Mouse (Mus musculus) limb, embryonic 10.5 days (tissue): Measurements from ENCODE around the gene Epm2a. TPM values are rescaled to one million over a fixed set of nuclear protein-coding genes. Genes with fewer than 3 reads are reported as not detected.

Experiments used
- DNase-seq: peaks from one replicate; pipeline ENCODE4 v3.0.0-alpha.2; 2017; ENCODE audit warnings: low spot score
- H3K27ac ChIP-seq: fragments of 300-500 bp; sonication (generic); 2 replicates; pipeline ENCODE4 v1.5.1; 2016; ENCODE audit warnings: mild to moderate bottlenecking
- H3K27me3 ChIP-seq: fragments of 300-500 bp; sonication (generic); 2 replicates; pipeline ENCODE4 v1.6.1; 2016; ENCODE audit warnings: low read depth, mild to moderate bottlenecking; ENCODE audit not compliant: poor library complexity, severe bottlenecking
- H3K36me3 ChIP-seq: fragments of 300-500 bp; sonication (generic); 2 replicates; pipeline ENCODE4 v1.6.1; 2016; ENCODE audit warnings: mild to moderate bottlenecking, moderate library complexity
- H3K4me1 ChIP-seq: fragments of 300-500 bp; sonication (generic); 2 replicates; pipeline ENCODE4 v1.6.1; 2016
- H3K4me3 ChIP-seq: fragments of 300-500 bp; sonication (generic); 2 replicates; pipeline ENCODE4 v1.5.1; 2016; ENCODE audit warnings: mild to moderate bottlenecking, moderate library complexity
- H3K9me3 ChIP-seq: fragments of 300-500 bp; sonication (generic); replicated peaks from 2 replicates; pipeline ENCODE4 v1.6.1; 2016; ENCODE audit warnings: mild to moderate bottlenecking
- WGBS: fragments of 180-500 bp; shearing (Covaris S2); methylation state at CpG from one replicate; pipeline ENCODE4 v1.1.7; 2016; 5-methylcytosine and 5-hydroxymethylcytosine counted together
- polyA plus RNA-seq: library from polyadenylated mRNA; unstranded; fragments of >200 nt; fragmentation: Nextera tagmentation; extraction: Ambion mirVana; gene quantifications from 2 replicates; pipeline ENCODE4 v1.2.1, GENCODE M21; 2016

The Epm2a gene
- polyA plus RNA-seq, 1 experiment from 2014 or later, result 0.78 TPM

- Histone ChIP-seq H3K36me3 (no peaks in the 10 kb centered on the region), H3K4me1 (no peaks in the 10 kb centered on the region), H3K27ac (no peak overlapping the region), H3K4me3 (no peak overlapping the region; the same call in 1 of the 2 replicates), H3K9me3 (no peaks in the 10 kb centered on the region), H3K27me3 (no peaks in the 10 kb centered on the region)
- peak; percentile 86 for DNase-seq
- WGBS, result 33% methylated on average over 23 of the region's 23 CpGs
Measured at GRCm38 (mm10) chr10:11449556-11450305, 106.5 kb downstream of the Epm2a start.

GRCm38 (mm10) chr10:11452537-11452936, 109.3 kb downstream of the Epm2a start:
- Histone ChIP-seq H3K4me1 (no peaks in the 10 kb centered on the region), H3K9me3 (no peaks in the 10 kb centered on the region), H3K27ac (no peak overlapping the region), H3K36me3 (no peaks in the 10 kb centered on the region), H3K4me3 (no peak overlapping the region), H3K27me3 (no peaks in the 10 kb centered on the region)
- DNase-seq, result no peak
- WGBS, result 86% methylated on average over 2 of the region's 2 CpGs

GRCm38 (mm10) chr10:11457445-11457844, 114.2 kb downstream of the Epm2a start:
- no peaks in the 10 kb centered on the region for H3K36me3 ChIP-seq
- H3K4me1 ChIP-seq, result no peaks in the 10 kb centered on the region
- no peaks in the 10 kb centered on the region for H3K27me3 ChIP-seq
- H3K9me3 ChIP-seq, result no peaks in the 10 kb centered on the region
- 42% methylated on average over 1 of the region's 1 CpGs for WGBS
- DNase-seq, result no peak
- H3K27ac ChIP-seq, result no peak overlapping the region
- H3K4me3 ChIP-seq, result no peak overlapping the region

GRCm38 (mm10) chr10:11491956-11492355, 148.8 kb downstream of the Epm2a start:
- no peak overlapping the region for H3K27ac ChIP-seq
- H3K4me1 ChIP-seq, result no peaks in the 10 kb centered on the region
- H3K4me3 ChIP-seq, result no peak overlapping the region
- no peaks in the 10 kb centered on the region for H3K27me3 ChIP-seq
- peaks cover 11% of the 10 kb centered on the region for H3K9me3 ChIP-seq
- no peaks in the 10 kb centered on the region for H3K36me3 ChIP-seq
- DNase-seq, result peak; percentile 100
- 43% methylated on average over 28 of the region's 28 CpGs for WGBS

Other genes starting within 250 kb of the Epm2a start
- 17.3 and 21.0 TPM in 2 replicates for gene Shprh, start 194.0 kb upstream of the Epm2a start, polyA plus RNA-seq
- 50.6 and 55.8 TPM in 2 replicates for gene Fbxo30, start 62.1 kb upstream of the Epm2a start, polyA plus RNA-seq